Mouse (Mus musculus): ENCODE results near the gene Stk11ip. TPM values are rescaled to one million over a fixed set of nuclear protein-coding genes. Genes with fewer than 3 reads are reported as not detected.
A peak's percentile ranks its signal among the peaks of the same experiment; 100 is the strongest.

Stk11ip gene
- total and polyA plus RNA-seq, 3 experiments = 16.0 to 36.9 (median 17.3) TPM

DNA sequence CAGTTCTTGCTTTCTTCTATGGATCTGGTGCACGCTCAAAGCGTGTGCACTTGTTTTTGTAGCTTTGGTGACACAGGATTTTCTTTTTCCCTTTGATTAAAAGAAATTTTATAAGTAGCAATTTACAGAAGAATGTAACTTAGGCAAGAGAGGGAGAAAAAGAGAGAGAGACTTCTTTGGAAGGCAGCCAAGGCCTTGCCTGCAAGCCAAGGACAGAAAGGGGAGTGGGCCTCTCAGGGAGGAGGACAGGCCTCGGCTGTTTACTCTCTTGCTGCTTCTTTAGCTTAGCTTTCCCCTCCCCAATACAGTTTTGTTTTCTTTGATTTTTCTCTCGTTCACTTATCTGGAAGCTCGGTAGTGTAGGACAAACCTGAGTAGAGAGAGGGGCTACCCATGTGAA is 1.8 kb upstream of the Stk11ip start:
- Histone ChIP-seq H3K9me3 (replicated peaks; ENCODE audit: low read length) (no peaks in the 10 kb centered on the region), H3K4me2 (ENCODE audit: insufficient read depth, low read depth, poor library complexity, severe bottlenecking) (no peak overlapping the region), H3K9ac (ENCODE audit: insufficient read depth, low read depth) (no peak overlapping the region), H3K4me3 (replicated peaks in 1 of 3; ENCODE audit: low read depth in 2 of 3, low read length in 2 of 3, poor library complexity in 1 of 3) (no peak overlapping the region), H3K4me1 (ENCODE audit: control insufficient read depth in 1 of 2, insufficient read depth in 2 of 2) (peaks cover 2 to 24% of the 10 kb centered on the region in 2 experiments; a peak in 2 of 4 replicates), H3K27ac (ENCODE audit: insufficient read depth, low read depth) (no peak overlapping the region), H3K79me2 (replicated peaks; ENCODE audit: control insufficient read depth, extremely low read depth, insufficient read depth, poor library complexity, severe bottlenecking) (no peaks in the 10 kb centered on the region), H3K36me3 (replicated peaks in 1 of 2; ENCODE audit: control insufficient read depth in 1 of 2, insufficient read depth in 1 of 2, low read length in 1 of 2) (no peaks in the 10 kb centered on the region), H3K27me3 (replicated peaks) (peaks cover 2% of the 10 kb centered on the region)
- dilution Hi-C loops (cut with MboI; ENCODE audit: extremely low pct_ligation_motif_present, extremely low pct_unique_long_range_greater_than_20kb, low sequenced_read_pairs) = no loop called here
- TF ChIP-seq JUN (IDR thresholded peaks at IDR 0.05; ENCODE audit: insufficient read depth, low read depth, low read length) (no peak), PAX5 (IDR thresholded peaks at IDR 0.05; ENCODE audit: low read length) (no peak), ELF1 (IDR thresholded peaks at IDR 0.05; ENCODE audit: low read depth, low read length) (no peak)
- in situ Hi-C loops (cut with MboI; ENCODE audit: low pct_ligation_motif_present, low pct_unique_long_range_greater_than_20kb, low sequenced_read_pairs) = no loop called here
- no peak for DNase-seq (ENCODE audit: extremely low read depth)

- in situ Hi-C loops (cut with MboI; ENCODE audit: low pct_ligation_motif_present, low pct_unique_long_range_greater_than_20kb, low sequenced_read_pairs) = no loop called here
- Histone ChIP-seq H3K4me2 (ENCODE audit: insufficient read depth, low read depth, poor library complexity, severe bottlenecking) (0 out of 2 replicates have a peak overlapping the region, but pooled peaks have one; percentile 2), H3K27me3 (replicated peaks) (no peaks in the 10 kb centered on the region), H3K4me3 (replicated peaks in 1 of 3; ENCODE audit: low read depth in 2 of 3, low read length in 2 of 3, poor library complexity in 1 of 3) (no peak overlapping the region), H3K9me3 (replicated peaks; ENCODE audit: low read length) (no peaks in the 10 kb centered on the region), H3K27ac (ENCODE audit: insufficient read depth, low read depth) (peak overlapping the region; percentile 35), H3K4me1 (ENCODE audit: control insufficient read depth in 1 of 2, insufficient read depth in 2 of 2) (peaks cover 12 to 39% of the 10 kb centered on the region in 2 experiments), H3K9ac (ENCODE audit: insufficient read depth, low read depth) (no peak overlapping the region), H3K79me2 (replicated peaks; ENCODE audit: control insufficient read depth, extremely low read depth, insufficient read depth, poor library complexity, severe bottlenecking) (no peaks in the 10 kb centered on the region), H3K36me3 (replicated peaks in 1 of 2; ENCODE audit: control insufficient read depth in 1 of 2, insufficient read depth in 1 of 2, low read length in 1 of 2) (peaks cover 28 to 45% of the 10 kb centered on the region in 2 experiments)
- dilution Hi-C loops (cut with MboI; ENCODE audit: extremely low pct_ligation_motif_present, extremely low pct_unique_long_range_greater_than_20kb, low sequenced_read_pairs) = no loop called here
- peak; percentile 97 for DNase-seq (ENCODE audit: extremely low read depth)
- peak; percentile 36; the same call in 1 of the 2 replicates for TF ChIP-seq NRF1 (IDR thresholded peaks at IDR 0.05; ENCODE audit: low read depth, low read length)
- peak; percentile 69 for TF ChIP-seq IRF4 (IDR thresholded peaks at IDR 0.05; ENCODE audit: low read depth, low read length)
- TF ChIP-seq RCOR1 (conservative IDR thresholded peaks at IDR 0.05; ENCODE audit: low read depth, low read length) = no peak
- TF ChIP-seq TBP (conservative IDR thresholded peaks at IDR 0.05; ENCODE audit: low read depth, low read length) = 0 out of 2 replicates have a peak, but pooled peaks have one; percentile 16
- TF ChIP-seq USF2 (conservative IDR thresholded peaks at IDR 0.05; ENCODE audit: low read depth, low read length) = no peak
- TF ChIP-seq PAX5 (IDR thresholded peaks at IDR 0.05; ENCODE audit: low read length) = no peak
- peak; percentile 31; the same call in 1 of the 2 replicates for TF ChIP-seq ELF1 (IDR thresholded peaks at IDR 0.05; ENCODE audit: low read depth, low read length)
- 0 out of 2 replicates have a peak, but pooled peaks have one; percentile 22 for TF ChIP-seq MYC (IDR thresholded peaks at IDR 0.05; ENCODE audit: low read depth, low read length)
- no peak for TF ChIP-seq MAX (IDR thresholded peaks at IDR 0.05; ENCODE audit: low read length)
- TF ChIP-seq UBTF (IDR thresholded peaks at IDR 0.05; ENCODE audit: low read depth, low read length) = no peak
- peak; percentile 74 for TF ChIP-seq ETS1 (conservative IDR thresholded peaks at IDR 0.05; ENCODE audit: low read depth, low read length)
- no peak for TF ChIP-seq E2F4 (IDR thresholded peaks at IDR 0.05; ENCODE audit: insufficient replicate concordance, low read depth, low read length)
- TF ChIP-seq JUND (conservative IDR thresholded peaks at IDR 0.05; ENCODE audit: low read depth, low read length) = no peak
- no peak for TF ChIP-seq CTCF (conservative IDR thresholded peaks at IDR 0.05 in 1 of 2, IDR thresholded peaks at IDR 0.05 in 1 of 2; ENCODE audit: low read depth in 2 of 2, low read length in 2 of 2)
- no peak for TF ChIP-seq NELFE (IDR thresholded peaks at IDR 0.05; ENCODE audit: low read depth, low read length)
- no peak for TF ChIP-seq USF1 (IDR thresholded peaks at IDR 0.05; ENCODE audit: low read depth, low read length)
- TF ChIP-seq ZNF384 (IDR thresholded peaks at IDR 0.05; ENCODE audit: low read depth, low read length) = no peak
- TF ChIP-seq BHLHE40 (IDR thresholded peaks at IDR 0.05; ENCODE audit: low read depth, low read length) = no peak; the same call in 1 of the 2 replicates
- TF ChIP-seq POLR2AphosphoS2 (IDR thresholded peaks at IDR 0.05; ENCODE audit: low read depth, low read length) = no peak
- TF ChIP-seq MAFK (IDR thresholded peaks at IDR 0.05; ENCODE audit: insufficient replicate concordance, low read length) = no peak
- TF ChIP-seq HCFC1 (IDR thresholded peaks at IDR 0.05; ENCODE audit: low read depth, low read length) = peak; percentile 33; the same call in 1 of the 2 replicates
- no peak; the same call in 1 of the 2 replicates for TF ChIP-seq RAD21 (IDR thresholded peaks at IDR 0.05; ENCODE audit: low read depth, low read length)
- TF ChIP-seq ZC3H11A (IDR thresholded peaks at IDR 0.05; ENCODE audit: low read depth, low read length) = no peak
- no peak for TF ChIP-seq TCF12 (IDR thresholded peaks at IDR 0.05; ENCODE audit: low read depth, low read length)
- no peak for TF ChIP-seq CHD2 (IDR thresholded peaks at IDR 0.05; ENCODE audit: low read length)
- peak; percentile 64; the same call in 1 of the 2 replicates for TF ChIP-seq MAZ (IDR thresholded peaks at IDR 0.05; ENCODE audit: low read depth, low read length)
- TF ChIP-seq SIN3A (IDR thresholded peaks at IDR 0.05; ENCODE audit: low read length) = peak; percentile 60; the same call in 1 of the 2 replicates
- TF ChIP-seq EP300 (IDR thresholded peaks at IDR 0.05; ENCODE audit: low read length) = peak; percentile 47; the same call in 1 of the 2 replicates
- TF ChIP-seq JUN (IDR thresholded peaks at IDR 0.05; ENCODE audit: insufficient read depth, low read depth, low read length) = no peak
- no peak for TF ChIP-seq MXI1 (IDR thresholded peaks at IDR 0.05; ENCODE audit: low read depth, low read length)
- TF ChIP-seq KAT2A (IDR thresholded peaks at IDR 0.05; ENCODE audit: insufficient replicate concordance, low read length) = 0 out of 2 replicates have a peak, but pooled peaks have one; percentile 50
- TF ChIP-seq ZMIZ1 (IDR thresholded peaks at IDR 0.05; ENCODE audit: low read depth, low read length) = no peak
Observed at GRCm38 (mm10) chr1:75524679-75525078, 3.4 kb downstream of the Stk11ip start.
